Mouse (Mus musculus): ENCODE data around the gene Tmbim4.

The Tmbim4 gene

GRCm38 (mm10) chr10:120246994-120247750 is 45.8 kb downstream of the Tmbim4 start:
- DNase-seq, result peak; percentile 60

- DNase-seq, result no peak
These were observed 49.7 kb downstream of the Tmbim4 start for GRCm38 (mm10) chr10:120250911-120251683.

GRCm38 (mm10) chr10:120251791-120252190 is 50.4 kb downstream of the Tmbim4 start:
- no peak for DNase-seq

GRCm38 (mm10) chr10:120252800-120253199 is 51.4 kb downstream of the Tmbim4 start:
- DNase-seq, result no peak

GRCm38 (mm10) chr10:120257231-120257630 is 55.8 kb downstream of the Tmbim4 start:
- DNase-seq, result peak; percentile 39

- no peak for DNase-seq
These were observed 66.4 kb downstream of the Tmbim4 start for GRCm38 (mm10) chr10:120267790-120268189.

GRCm38 (mm10) chr10:120269946-120270345 is 68.6 kb downstream of the Tmbim4 start:
- DNase-seq, result no peak

- peak; percentile 66 for DNase-seq
These were observed 69.4 kb downstream of the Tmbim4 start for GRCm38 (mm10) chr10:120270777-120271176.

- no peak for DNase-seq
These were observed 69.9 kb downstream of the Tmbim4 start for GRCm38 (mm10) chr10:120271318-120271717.

- DNase-seq, result no peak
These were observed 70.5 kb downstream of the Tmbim4 start for GRCm38 (mm10) chr10:120271879-120272269.

GRCm38 (mm10) chr10:120272270-120272883 is 71.0 kb downstream of the Tmbim4 start:
- no peak for DNase-seq

GRCm38 (mm10) chr10:120273335-120273734 is 71.9 kb downstream of the Tmbim4 start:
- DNase-seq, result no peak

Measured in thymus, postnatal 14 days (tissue).